8 mouse cellular contexts compared by ENCODE assay signal in genomic region chr12:13145186-13146115, GRCm38 (mm10).
DNase-seq lines count a peak whose midpoint lies in the region; ATAC-seq and TF ChIP-seq lines count a peak whose summit lies in the region.

No protein-coding gene starts in this region.

- H3K4me3 ChIP-seq in gastrocnemius, adult 2 months, result no peak overlapping the region
- no peak overlapping the region for H3K4me3 ChIP-seq in kidney, embryonic 15.5 days (replicated peaks)

- peak overlapping the region; percentile 54 for H3K27ac ChIP-seq in gastrocnemius, adult 2 months
- peak overlapping the region; percentile 69 for H3K27ac ChIP-seq in kidney, embryonic 15.5 days

- no peaks in the 10 kb centered on the region for H3K27me3 ChIP-seq in kidney, embryonic 15.5 days

- ATAC-seq in kidney, embryonic 15.5 days (replicated peaks; ENCODE audit: low FRiP score), result peak; percentile 67; the same call in 1 of the 2 replicates
- ATAC-seq in CD4-positive, CD25-positive, alpha-beta regulatory T cell, adult 4 months, result no peak

- H3K9me3 ChIP-seq in kidney, embryonic 15.5 days (replicated peaks), result no peaks in the 10 kb centered on the region

- intact Hi-C loops in gastrocnemius, adult 2 months (cut with DNase I), result loop anchor here (10.0 kb wide), 1 partner anchor 201 kb away; the partner anchor contains the start of gene Mycn
- intact Hi-C loops in gastrocnemius, postnatal 14 days (cut with DNase I; ENCODE audit: low total_unique reads), result no loop called here

- peaks cover 20% of the 10 kb centered on the region; the same call in 1 of the 2 replicates for H3K4me1 ChIP-seq in kidney, embryonic 15.5 days

- no peak overlapping the region for H3K9ac ChIP-seq in kidney, embryonic 15.5 days

- TF ChIP-seq CTCF in gastrocnemius, adult 2 months (IDR thresholded peaks at IDR 0.05), result no peak

- WGBS in kidney, embryonic 15.5 days, result 48% methylated on average over 10 of the region's 10 CpGs

- H3K36me3 ChIP-seq in kidney, embryonic 15.5 days, result no peaks in the 10 kb centered on the region

- DNase-seq in gastrocnemius, adult 2 months, result peak; percentile 19
- DNase-seq in gastrocnemius, postnatal 14 days, result no peak
- DNase-seq in heart, adult 18-20 months, result peak; percentile 73 to 88
- DNase-seq in lung, postnatal 25 days (ENCODE audit: low spot score), result peak; percentile 81
- no peak for DNase-seq in left cerebral cortex, adult 9 months (ENCODE audit: low spot score in 2 of 2)
- DNase-seq in gastrocnemius, postnatal 10 days, result no peak

- no peak overlapping the region for H3K4me2 ChIP-seq in kidney, embryonic 15.5 days

Comparison
In these comparisons a context has a peak if more than half of its experiments do, and no peak if none do; other contexts are left out.
1. DNase-seq: peak in gastrocnemius, adult 2 months (single experiment), heart, adult 18-20 months (2 of 2) and lung, postnatal 25 days (single experiment); none in gastrocnemius, postnatal 14 days (single experiment), left cerebral cortex, adult 9 months (0 of 2) and gastrocnemius, postnatal 10 days (single experiment).